Mouse (Mus musculus) testis, adult 2 months (tissue): ENCODE data around the gene Ankrd33. TPM values are rescaled to one million over a fixed set of nuclear protein-coding genes. Genes with fewer than 3 reads are reported as not detected.
A peak's percentile ranks its signal among the peaks of the same experiment; 100 is the strongest.

Source experiments
- H3K27ac ChIP-seq: fragments of 200-500 bp; 2 replicates; pipeline ENCODE4 v1.5.1; 2012; ENCODE audit warnings: low read depth, low read length; ENCODE audit not compliant: control insufficient read depth, insufficient read depth
- H3K27me3 ChIP-seq: fragments of 200-500 bp; 2 replicates; pipeline ENCODE4 v1.6.1; 2012; ENCODE audit warnings: mild to moderate bottlenecking, low read length, moderate library complexity; ENCODE audit not compliant: control insufficient read depth, insufficient read depth
- H3K36me3 ChIP-seq: fragments of 200-500 bp; 2 replicates; pipeline ENCODE4 v1.6.1; 2012; ENCODE audit warnings: mild to moderate bottlenecking, low read length; ENCODE audit not compliant: control insufficient read depth, insufficient read depth
- H3K4me1 ChIP-seq: fragments of 200-500 bp; 2 replicates; pipeline ENCODE4 v1.6.1; 2012; ENCODE audit warnings: low read length; ENCODE audit not compliant: control insufficient read depth, insufficient read depth
- H3K4me3 ChIP-seq: fragments of 200-500 bp; 2 replicates; pipeline ENCODE4 v1.5.1; 2012; ENCODE audit warnings: low read depth, mild to moderate bottlenecking, low read length, moderate library complexity, mixed read lengths; ENCODE audit not compliant: control insufficient read depth
- CTCF ChIP-seq: fragments of 200-500 bp; IDR thresholded peaks from 2 replicates; pipeline ENCODE4 v1.5.1; 2012; ENCODE audit warnings: low read depth, mild to moderate bottlenecking, inconsistent platforms, low read length, moderate library complexity; ENCODE audit not compliant: control insufficient read depth, insufficient read depth, insufficient replicate concordance
- POLR2A ChIP-seq: fragments of 200-500 bp; IDR thresholded peaks from 2 replicates; pipeline ENCODE4 v1.6.1; 2012; ENCODE audit warnings: low read depth, mild to moderate bottlenecking, inconsistent platforms, low read length, moderate library complexity; ENCODE audit not compliant: control insufficient read depth
- polyA plus RNA-seq: library from polyadenylated mRNA; depleted of rRNA; stranded (reverse); fragments of >200 nt; gene quantifications from 2 replicates; pipeline ENCODE4 v1.2.3, GENCODE M21; 2012

Gene Ankrd33
- polyA plus RNA-seq, 1 experiment: not detected

DNA sequence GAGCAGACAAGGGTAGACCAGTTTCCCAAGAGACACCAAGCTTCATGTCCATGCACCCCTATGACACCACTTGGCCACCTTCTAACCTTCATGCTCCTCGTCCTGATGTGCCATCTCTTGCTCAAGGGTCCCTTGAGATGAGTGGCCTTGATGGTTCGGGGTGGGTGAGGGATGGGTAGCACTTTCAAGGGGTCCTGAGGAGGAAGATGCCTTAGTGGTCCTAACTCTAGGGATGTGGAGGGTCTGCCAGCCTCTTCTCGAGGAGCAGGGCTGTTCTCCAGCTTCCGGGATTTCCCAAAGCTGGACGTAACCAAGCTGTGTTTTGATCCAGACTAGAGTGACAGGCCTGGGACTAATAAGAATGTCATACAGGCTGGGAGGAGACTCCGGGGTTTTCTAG, 10.0 kb downstream of the Ankrd33 start:
- H3K4me3 ChIP-seq: no peak overlapping the region
- peaks cover 3% of the 10 kb centered on the region; the same call in 1 of the 2 replicates for H3K27me3 ChIP-seq
- no peak for TF ChIP-seq CTCF
- no peak for TF ChIP-seq POLR2A
- no peaks in the 10 kb centered on the region for H3K36me3 ChIP-seq
- H3K27ac ChIP-seq: no peak overlapping the region
- H3K4me1 ChIP-seq: peaks cover 26% of the 10 kb centered on the region

- TF ChIP-seq CTCF (no peak), POLR2A (no peak)
- Histone ChIP-seq H3K27me3 (peaks cover 3% of the 10 kb centered on the region; the same call in 1 of the 2 replicates), H3K4me1 (peaks cover 26% of the 10 kb centered on the region), H3K4me3 (0 out of 2 replicates have a peak overlapping the region, but pooled peaks have one; percentile 8), H3K36me3 (no peaks in the 10 kb centered on the region), H3K27ac (peak overlapping the region; percentile 23; the same call in 1 of the 2 replicates)
Observed at GRCm38 (mm10) chr15:101126876-101127544, 11.5 kb downstream of the Ankrd33 start.

DNA sequence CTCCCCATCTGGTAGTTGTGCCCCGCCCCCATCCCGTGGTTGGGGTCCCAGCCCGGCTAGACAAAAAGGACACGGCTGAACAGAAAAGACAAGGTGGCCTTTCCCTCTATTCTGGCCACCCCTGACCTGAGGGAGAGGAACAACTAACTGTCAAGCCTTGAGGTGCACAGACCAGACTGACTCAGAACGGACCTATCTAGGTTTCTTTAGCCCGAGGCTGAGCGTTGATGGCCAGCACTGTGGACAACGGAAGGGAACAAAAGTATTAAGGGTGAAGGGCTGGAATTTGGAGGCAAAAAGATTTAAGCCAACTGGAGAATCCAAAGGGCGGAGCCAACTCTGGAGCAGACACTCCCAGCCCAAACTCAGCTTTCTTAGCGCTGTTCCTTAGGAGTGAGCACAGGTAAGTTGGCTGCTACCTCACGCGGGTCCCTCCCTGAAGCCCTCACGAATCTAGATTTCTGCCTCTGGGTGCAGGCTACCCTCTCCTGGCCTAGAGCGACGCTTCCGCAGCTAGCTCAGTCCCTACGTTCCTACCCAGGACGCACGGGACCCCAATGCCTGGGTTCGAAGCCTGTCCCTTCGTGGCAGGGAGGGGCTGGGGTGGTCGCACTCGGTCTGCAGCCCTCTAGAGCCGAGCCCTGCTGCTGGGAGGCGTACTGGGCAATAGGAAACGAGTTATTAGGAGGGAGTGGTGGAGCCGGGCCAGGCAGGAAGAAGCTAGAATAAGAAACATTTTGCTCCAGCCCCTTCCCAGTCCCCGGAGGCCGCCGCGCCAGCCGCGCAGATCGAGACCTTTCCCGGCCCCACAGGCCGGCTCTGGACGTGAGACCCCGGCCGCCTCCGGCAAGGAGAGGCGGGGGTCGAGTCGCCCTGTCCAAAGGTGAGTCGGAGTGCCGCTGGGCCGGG, 12.9 kb downstream of the Ankrd33 start, which contains the start of gene Acvrl1:
Acvrl1 (plus strand) TSS at position 342 of the 909 bp plus-strand sequence.
- peak within 1 kb of the TSS; percentile 75 for H3K27ac ChIP-seq
- H3K4me1 ChIP-seq: peaks cover 26% of the 10 kb centered on the region
- TF ChIP-seq POLR2A (no peak; the same call in 1 of the 2 replicates), CTCF (no peak)
- H3K27me3 ChIP-seq: peaks cover 3% of the 10 kb centered on the region; the same call in 1 of the 2 replicates
- H3K36me3 ChIP-seq: no peaks in the 10 kb centered on the region
- H3K4me3 ChIP-seq: peak within 1 kb of the TSS; percentile 38

DNA sequence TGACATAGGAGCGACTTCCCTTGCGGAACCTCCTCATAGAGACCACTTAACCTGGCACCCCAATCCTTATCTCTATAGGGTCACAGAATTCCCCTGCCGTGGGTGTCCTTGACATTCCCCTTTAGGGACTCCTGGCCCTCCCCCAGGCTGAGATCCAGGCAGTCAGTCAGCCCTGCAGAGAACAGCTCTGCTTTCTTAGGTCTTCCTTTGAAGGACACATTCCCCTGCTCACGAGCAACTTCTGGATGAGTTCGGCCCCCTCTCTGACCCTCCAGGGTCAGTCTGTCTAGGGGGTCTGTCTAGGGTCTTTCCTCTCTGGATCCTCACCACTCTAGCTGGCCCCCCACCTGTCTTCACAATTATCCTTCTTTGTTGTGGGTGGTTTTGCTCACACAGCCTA, 13.9 kb downstream of the Ankrd33 start:
- Histone ChIP-seq H3K27ac (no peak overlapping the region), H3K27me3 (peaks cover 3% of the 10 kb centered on the region; the same call in 1 of the 2 replicates), H3K4me3 (peak overlapping the region; percentile 38), H3K4me1 (peaks cover 26% of the 10 kb centered on the region), H3K36me3 (no peaks in the 10 kb centered on the region)
- TF ChIP-seq CTCF (no peak), POLR2A (no peak)

DNA sequence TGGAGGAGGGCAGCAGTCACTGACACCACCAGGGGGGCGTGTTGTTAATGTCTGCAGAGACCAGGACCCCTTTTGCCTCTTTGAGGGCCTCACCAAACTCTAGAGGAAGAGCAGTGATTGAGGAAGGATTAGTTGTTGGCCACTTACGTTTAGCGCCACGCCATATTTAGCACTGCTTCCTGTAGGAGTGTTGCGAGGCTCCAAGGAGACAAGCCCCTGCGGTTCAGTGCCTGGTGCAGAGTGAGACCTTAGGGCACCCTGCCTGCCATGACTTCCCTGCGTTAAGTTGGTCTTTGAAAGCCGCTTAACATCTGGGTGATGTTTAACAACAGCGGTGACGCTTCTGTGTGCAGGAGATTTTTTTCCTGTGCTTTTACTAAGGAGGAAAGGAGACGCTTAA, 15.9 kb downstream of the Ankrd33 start:
- H3K4me1 ChIP-seq: peaks cover 26% of the 10 kb centered on the region
- no peaks in the 10 kb centered on the region for H3K36me3 ChIP-seq
- H3K27ac ChIP-seq: no peak overlapping the region
- H3K27me3 ChIP-seq: peaks cover 3% of the 10 kb centered on the region; the same call in 1 of the 2 replicates
- TF ChIP-seq CTCF: no peak
- TF ChIP-seq POLR2A: no peak
- H3K4me3 ChIP-seq: no peak overlapping the region

GRCm38 (mm10) chr15:101132041-101132440, 16.5 kb downstream of the Ankrd33 start:
- Histone ChIP-seq H3K4me3 (no peak overlapping the region), H3K36me3 (no peaks in the 10 kb centered on the region), H3K27me3 (peaks cover 3% of the 10 kb centered on the region; the same call in 1 of the 2 replicates), H3K27ac (no peak overlapping the region), H3K4me1 (peaks cover 24% of the 10 kb centered on the region)
- TF ChIP-seq CTCF (no peak), POLR2A (no peak)

GRCm38 (mm10) chr15:101132761-101133160, 17.2 kb downstream of the Ankrd33 start:
- no peak for TF ChIP-seq POLR2A
- TF ChIP-seq CTCF: no peak
- H3K27me3 ChIP-seq: peaks cover 3% of the 10 kb centered on the region; the same call in 1 of the 2 replicates
- peaks cover 23% of the 10 kb centered on the region for H3K4me1 ChIP-seq
- no peak overlapping the region for H3K27ac ChIP-seq
- H3K36me3 ChIP-seq: no peaks in the 10 kb centered on the region
- H3K4me3 ChIP-seq: no peak overlapping the region
